Mouse (Mus musculus): ENCODE measurements around the gene Upk3bl.
"Not testable (repeated sequence)": the region's sequence is repeated elsewhere in the genome, so short reads cannot be mapped to it uniquely, and the experiment has no call there.

Upk3bl gene

DNA sequence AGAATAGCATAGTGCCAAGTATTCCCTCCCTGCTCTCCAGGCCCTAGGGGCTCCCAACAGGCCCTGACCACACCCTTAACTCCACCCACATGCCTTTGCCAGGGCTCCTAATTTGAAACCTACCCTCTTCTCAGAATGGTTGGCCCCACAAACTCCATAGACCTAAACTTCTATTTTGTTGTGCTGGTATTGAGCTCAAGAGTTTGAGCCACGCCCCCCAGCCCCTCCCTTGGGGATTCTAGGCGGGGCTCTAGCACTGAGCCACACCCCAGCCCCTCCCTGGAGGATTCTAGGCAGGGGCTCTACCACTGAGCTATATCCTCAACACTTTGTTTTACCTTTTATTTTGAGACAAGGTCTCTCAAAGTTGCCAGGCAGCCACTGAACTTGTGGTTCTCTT is 13.0 kb upstream of the Upk3bl start:
- in situ Hi-C loops (cut with MboI; ENCODE audit: low pct_unique_long_range_greater_than_20kb in 1 of 2, low sequenced_read_pairs in 2 of 2, unreplicated experiment in 1 of 2): no loop called here

DNA sequence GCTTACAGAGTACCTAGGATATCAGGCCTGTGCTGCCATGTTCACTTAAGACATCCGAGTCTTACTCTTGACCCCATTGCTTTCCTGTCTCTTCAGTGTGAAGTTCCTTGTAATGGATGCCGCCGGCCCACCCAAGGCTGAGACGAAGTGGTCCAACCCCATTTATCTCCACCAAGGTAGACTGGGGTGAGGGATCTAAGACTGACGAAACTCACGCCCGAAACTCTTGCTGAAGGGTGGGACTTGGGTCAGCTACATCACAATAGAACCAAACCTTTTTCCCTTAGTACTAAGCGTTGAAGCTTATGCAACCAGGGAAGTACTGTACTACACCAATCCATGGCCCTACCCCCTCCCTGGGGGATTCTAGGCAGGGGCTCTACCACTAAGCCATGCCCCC is 12.6 kb upstream of the Upk3bl start:
- in situ Hi-C loops (cut with MboI; ENCODE audit: low pct_unique_long_range_greater_than_20kb in 1 of 2, low sequenced_read_pairs in 2 of 2, unreplicated experiment in 1 of 2): no loop called here

DNA sequence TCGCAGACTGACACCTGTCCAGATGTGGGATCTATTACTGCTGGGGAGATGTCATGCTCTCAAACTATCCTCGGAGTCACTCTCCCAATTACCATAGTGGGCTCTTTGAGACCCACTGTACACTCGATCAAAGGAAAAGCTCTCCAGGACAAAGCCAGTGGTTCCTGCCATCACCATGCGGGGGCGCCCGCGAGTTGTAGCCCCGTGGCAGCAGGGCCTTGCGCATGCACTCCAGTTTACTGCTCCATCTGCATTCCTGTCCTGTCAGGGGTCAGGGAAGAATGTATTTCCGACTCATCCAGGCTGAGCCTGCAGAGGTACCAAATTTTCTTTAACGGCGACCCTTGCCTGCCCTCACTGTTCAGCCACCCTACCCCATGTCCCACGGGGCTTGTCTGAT is 9.4 kb upstream of the Upk3bl start:
- in situ Hi-C loops (cut with MboI; ENCODE audit: low pct_unique_long_range_greater_than_20kb in 1 of 2, low sequenced_read_pairs in 2 of 2, unreplicated experiment in 1 of 2): no loop called here

DNA sequence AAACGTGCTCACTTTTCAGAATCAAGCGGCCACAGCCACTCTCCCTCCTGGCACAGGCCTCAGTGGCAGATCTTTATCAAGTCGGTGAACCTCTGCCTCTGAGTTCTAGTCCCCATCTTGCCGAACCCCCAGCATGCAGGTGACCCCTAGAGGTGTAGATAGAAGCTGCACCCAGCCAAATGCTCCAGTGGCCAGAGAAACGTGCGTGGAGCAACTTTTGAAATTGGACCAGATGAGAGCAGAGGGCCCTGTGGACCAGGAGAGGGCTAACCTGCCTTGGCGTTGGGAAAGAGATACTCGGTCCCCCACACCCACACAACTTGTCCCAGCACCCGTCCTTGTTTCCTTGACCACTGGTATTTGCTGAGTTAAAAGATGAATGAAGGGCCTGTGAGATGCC is 8.9 kb upstream of the Upk3bl start:
- in situ Hi-C loops (cut with MboI; ENCODE audit: low pct_unique_long_range_greater_than_20kb in 1 of 2, low sequenced_read_pairs in 2 of 2, unreplicated experiment in 1 of 2): no loop called here

DNA sequence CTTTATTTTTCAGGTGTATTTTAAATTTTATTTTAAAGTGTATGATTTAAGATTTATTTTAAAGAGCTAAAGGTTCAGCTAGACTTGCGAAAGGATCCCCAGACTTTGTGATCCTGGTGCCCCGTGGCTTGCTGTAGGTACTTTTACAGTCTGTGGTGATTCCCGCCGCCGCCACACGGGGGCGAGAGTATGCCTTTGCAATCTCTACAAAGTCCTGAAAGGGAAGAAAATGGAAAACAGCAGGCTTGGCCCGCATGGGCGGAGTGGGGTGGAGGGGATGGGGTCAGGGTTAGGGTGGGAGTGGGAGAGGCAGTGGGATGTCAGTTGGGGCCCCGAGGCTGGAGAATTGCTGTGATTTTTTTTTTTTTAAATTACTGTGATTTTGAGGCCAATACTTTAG is 8.3 kb upstream of the Upk3bl start:
- in situ Hi-C loops (cut with MboI; ENCODE audit: low pct_unique_long_range_greater_than_20kb in 1 of 2, low sequenced_read_pairs in 2 of 2, unreplicated experiment in 1 of 2): no loop called here

DNA sequence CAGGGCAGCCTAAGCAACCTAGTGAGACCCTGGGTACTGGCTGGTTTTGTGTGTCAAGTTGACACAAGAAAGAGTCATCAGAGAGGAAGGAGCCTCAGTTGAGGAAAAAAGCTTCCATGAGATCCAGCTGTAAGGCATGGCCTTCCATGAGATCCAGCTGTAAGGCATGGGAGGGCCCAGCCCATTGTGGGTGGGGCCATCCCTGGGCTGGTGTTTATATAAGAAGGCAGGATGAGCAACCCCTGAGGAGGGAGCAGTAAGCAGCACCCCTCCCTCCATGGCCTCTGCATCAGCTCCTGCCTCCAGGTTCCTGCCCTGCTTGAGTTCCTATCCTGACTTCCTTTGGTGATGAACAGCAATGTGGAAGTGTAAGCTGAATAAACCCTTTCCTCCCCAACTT is 5.8 kb upstream of the Upk3bl start:
- in situ Hi-C loops (cut with MboI; ENCODE audit: low pct_unique_long_range_greater_than_20kb in 1 of 2, low sequenced_read_pairs in 2 of 2, unreplicated experiment in 1 of 2): not testable (repeated sequence)

DNA sequence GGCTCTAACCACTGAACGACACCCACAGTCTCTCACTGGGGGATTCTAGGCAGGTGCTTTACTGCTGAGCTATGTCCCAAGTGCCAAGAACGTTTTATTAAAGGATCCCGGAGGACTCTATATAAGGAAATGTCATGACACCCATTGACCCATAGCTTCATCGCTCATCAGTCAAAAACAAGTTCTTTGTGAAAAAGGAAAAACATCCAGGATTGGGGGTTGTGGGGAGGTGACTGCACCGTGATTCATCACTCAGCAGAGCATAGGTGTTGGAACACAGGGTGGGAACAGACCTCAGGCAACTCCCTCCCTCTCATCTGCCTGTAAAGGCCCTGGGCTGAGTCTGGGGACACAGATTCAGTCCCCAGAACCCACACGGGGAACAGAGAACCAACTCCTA is 4.4 kb upstream of the Upk3bl start:
- in situ Hi-C loops (cut with MboI; ENCODE audit: low pct_unique_long_range_greater_than_20kb in 1 of 2, low sequenced_read_pairs in 2 of 2, unreplicated experiment in 1 of 2): no loop called here

DNA sequence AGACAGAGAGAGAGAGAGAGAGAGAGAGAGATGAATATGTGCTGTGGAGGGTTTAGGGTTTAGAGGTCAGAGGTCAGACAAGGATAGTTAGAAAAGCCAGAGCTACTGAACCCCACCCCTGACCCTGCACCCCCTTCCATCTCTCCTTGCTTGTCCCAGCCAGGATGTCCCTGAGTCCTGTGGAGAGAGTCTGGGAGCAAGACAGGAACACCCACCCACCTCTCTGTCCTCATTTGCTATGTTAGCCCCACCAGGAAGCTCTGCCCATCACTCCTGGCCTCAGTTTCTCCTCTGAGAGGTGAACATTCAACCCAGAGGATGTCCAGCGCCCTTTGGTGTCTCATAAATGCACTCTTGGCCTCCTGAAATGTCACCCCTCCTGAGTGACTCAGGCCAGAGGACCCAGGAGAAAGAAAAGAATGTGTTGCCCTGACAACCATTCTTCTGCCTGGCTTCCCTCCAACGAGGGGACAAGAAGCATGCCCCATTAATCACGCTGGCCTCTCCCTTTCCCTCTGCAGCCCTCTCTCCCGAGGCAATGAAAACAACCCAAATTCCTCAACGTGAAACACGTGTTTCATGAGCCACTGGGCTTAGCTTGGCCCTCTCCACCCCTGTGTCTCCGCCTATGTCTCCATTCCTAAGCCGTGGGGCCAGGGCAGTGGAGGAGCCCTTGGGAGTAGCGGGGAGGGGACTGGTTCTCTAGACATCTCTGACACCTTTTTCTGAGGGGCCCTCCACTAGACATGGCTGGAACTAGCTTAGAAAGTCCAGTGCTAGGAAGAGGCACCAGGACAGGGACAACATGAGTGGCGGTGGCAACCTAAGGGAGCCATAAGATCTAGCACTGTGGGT is 2.8 kb upstream of the Upk3bl start:
- in situ Hi-C loops (cut with MboI; ENCODE audit: low pct_unique_long_range_greater_than_20kb in 1 of 2, low sequenced_read_pairs in 2 of 2, unreplicated experiment in 1 of 2): no loop called here

DNA sequence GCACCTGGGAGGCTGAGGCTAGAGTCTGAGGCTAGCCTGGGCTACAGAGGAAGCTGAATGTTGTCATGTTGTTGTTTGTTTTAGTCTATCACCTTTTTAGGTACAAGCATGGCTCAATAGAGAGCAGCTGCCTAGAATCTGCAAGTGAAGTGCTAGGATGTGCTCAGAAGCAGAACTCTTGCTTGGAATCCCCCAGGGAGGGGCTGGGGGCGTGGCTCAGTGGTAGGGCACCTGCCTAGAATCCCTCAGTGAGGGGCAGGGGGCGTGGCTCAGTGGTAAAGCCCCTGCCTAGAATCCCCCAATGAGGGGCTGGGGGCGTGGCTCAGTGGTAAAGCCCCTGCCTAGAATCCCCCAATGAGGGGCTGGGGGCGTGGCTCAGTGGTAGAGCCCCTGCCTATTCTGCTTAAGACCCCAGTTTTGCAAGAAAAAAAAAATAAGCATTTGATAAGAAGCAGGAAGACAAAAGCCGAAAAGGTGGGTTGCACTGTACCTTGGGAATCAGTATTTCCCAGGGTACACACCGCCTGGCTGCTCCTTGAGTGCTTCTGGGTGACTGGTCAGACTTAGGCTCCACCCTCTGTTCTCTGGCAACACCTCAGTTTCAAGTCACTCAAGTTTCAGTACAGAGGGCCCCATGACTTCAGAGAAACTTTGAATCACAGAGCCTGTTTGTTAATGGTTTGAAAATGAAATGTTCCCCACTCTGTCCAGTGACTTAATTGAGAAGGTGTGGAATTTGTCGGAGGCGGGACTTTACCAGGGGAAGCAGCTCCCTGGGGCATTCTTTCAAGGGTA is 1.2 kb upstream of the Upk3bl start:
- in situ Hi-C loops (cut with MboI; ENCODE audit: low pct_unique_long_range_greater_than_20kb in 1 of 2, low sequenced_read_pairs in 2 of 2, unreplicated experiment in 1 of 2): no loop called here

DNA sequence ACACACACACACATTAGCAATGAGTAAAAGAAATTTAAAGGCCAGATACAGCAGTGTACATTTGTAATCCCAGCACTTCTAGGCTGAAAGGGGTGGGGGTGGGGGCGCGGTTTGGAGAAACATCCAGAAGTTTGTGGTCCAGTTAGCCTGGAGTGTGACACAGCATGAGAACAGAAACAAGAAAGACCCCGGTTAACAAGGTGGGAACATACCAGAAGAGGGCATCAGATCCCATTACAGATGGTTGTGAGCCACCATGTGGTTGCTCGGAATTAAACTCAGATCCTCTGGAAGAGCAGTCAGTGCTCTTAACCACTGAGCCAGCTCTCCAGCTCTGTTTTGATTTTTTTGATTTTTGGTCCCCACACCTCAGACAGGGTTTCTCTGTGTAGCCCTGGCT is 1.8 kb downstream of the Upk3bl start:
- in situ Hi-C loops (cut with MboI; ENCODE audit: low pct_unique_long_range_greater_than_20kb in 1 of 2, low sequenced_read_pairs in 2 of 2, unreplicated experiment in 1 of 2): loop anchor here in 1 of 2 experiments (5.0 kb wide), 1 partner anchor 84 kb away; the partner anchor contains the start of gene Ssc4d

DNA sequence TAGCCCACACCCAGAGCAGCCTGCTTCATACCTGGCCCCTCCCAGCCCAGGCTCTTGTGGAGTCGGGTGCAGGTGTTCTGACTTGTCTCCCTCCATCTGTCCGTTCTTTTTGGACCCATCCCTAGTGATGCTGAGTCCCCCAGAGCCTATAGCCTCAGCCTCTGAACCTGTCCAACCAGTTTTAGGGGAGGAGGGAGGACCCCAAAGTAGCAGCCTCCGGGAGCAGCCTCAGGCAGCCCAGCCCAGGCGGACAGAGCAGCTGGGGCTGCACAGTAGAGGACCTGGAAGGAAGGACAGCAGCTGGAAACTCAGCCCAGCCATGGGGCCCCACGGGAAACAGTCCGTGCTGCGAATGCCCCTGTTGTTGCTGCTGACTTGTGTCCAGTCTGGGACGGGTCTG is 2.8 kb downstream of the Upk3bl start:
- in situ Hi-C loops (cut with MboI; ENCODE audit: low pct_unique_long_range_greater_than_20kb in 1 of 2, low sequenced_read_pairs in 2 of 2, unreplicated experiment in 1 of 2): loop anchor here in 1 of 2 experiments (5.0 kb wide), 1 partner anchor 85 kb away; the partner anchor contains the start of gene Ssc4d

DNA sequence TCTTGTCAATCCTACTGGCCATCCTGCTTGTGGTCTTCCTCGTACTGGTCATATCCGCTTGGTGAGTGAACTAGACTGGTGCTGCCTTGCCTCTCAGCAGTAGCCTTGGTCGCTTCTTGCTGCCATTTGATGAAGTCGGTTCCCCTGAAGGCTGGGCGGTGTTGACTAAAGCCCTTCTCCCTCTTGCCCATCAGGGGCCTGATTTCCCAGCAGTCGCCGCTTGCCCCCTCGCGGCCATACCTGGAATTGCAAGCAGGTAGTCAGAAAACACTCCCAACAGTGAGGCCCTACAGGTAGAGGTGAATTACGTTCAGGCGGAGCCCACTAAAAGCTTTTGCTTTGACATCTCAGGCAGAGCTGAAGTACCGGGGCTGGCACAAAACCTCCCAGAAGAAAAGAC is 7.3 kb downstream of the Upk3bl start:
- in situ Hi-C loops (cut with MboI; ENCODE audit: low pct_unique_long_range_greater_than_20kb in 1 of 2, low sequenced_read_pairs in 2 of 2, unreplicated experiment in 1 of 2): no loop called here

DNA sequence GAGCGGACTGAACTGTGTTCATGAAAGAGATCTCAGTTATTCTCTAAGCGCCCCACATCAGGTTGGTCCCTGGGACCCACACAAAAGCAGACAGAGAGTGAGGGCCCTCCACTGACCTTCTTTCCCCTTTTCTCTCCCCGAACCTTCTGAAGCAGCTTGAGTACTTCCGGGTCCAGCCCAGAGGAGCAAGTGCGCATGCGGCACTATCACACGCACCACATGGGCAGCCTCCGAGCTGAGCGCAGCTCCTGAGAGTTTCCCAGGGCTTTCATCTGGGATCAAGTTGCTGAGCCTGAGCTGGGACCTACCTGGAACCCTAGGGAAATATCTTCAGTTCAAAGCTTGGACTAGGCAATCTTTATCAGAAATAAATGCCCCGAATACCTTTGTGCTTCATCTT is 9.6 kb downstream of the Upk3bl start:
- in situ Hi-C loops (cut with MboI; ENCODE audit: low pct_unique_long_range_greater_than_20kb in 1 of 2, low sequenced_read_pairs in 2 of 2, unreplicated experiment in 1 of 2): no loop called here

DNA sequence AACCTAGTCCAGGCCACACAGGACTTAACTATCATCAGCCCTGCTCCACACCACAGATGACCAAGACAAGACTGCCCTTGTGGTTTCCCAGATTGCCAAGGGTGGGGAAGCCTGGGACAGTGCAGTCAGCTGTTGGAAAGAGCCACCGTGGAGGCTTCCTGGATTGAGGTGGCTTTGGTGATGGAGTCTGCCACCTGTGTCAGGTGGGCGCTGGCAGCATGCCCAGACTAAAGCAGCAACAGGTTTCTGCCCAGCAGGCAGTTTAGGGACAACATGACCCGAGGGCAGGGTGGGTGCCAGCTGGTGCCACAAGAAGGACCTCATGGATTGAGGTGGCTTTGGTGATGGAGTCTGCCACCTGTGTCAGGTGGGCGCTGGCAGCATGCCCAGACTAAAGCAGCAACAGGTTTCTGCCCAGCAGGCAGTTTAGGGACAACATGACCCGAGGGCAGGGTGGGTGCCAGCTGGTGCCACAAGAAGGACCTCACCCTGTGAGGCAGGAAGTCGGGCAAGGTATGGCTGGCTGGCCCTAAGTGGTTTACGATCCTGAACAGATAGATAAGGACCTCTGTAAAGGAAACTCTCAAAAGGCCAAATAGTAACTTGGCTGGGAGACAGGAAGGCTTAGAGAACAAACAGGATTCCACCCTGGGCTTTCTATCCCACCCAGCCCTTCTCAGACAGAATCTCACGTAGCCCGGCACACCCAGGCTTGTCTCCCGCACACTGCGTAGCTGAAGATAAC is 12.3 kb downstream of the Upk3bl start:
- in situ Hi-C loops (cut with MboI; ENCODE audit: low pct_unique_long_range_greater_than_20kb in 1 of 2, low sequenced_read_pairs in 2 of 2, unreplicated experiment in 1 of 2): not testable (repeated sequence)

DNA sequence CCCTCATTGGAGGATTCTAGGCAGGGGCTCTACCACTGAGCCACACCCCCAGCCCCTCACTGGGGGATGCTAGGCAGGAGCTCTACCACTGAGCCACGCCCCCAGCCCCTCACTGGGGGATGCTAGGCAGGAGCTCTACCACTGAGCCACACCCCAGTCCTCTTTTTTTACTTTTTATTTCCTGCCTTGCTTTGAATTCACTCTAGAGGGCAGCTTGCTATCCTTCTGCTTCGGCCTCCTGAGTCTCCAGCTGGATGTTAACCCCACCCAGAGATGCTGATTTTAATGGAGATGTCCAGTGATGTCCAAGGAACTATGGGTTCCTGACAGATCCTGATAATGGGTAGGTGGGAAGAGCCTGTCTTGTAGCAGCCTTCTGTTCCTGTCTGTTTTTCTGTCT is 15.1 kb downstream of the Upk3bl start:
- in situ Hi-C loops (cut with MboI; ENCODE audit: low pct_unique_long_range_greater_than_20kb in 1 of 2, low sequenced_read_pairs in 2 of 2, unreplicated experiment in 1 of 2): no loop called here

DNA sequence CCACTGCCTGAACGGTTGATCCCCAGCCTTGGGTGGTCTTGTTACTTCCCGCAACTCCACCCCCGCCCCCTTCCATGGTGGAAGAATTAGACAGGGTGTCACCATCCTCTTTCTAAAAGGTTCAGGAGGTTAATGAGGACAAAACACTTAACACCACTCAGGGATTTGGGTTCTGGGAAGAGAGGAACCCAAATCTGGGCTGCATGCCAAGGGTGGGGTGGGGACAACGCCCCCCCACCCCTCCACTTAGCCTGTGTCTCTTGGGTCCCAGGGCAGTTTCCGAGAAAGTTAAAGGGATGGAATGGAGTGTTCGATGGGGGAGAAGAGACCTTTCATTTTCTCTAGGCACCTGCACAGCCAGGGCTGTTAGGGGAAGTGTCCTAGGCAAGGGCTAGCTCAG is 18.8 kb downstream of the Upk3bl start:
- in situ Hi-C loops (cut with MboI; ENCODE audit: low pct_unique_long_range_greater_than_20kb in 1 of 2, low sequenced_read_pairs in 2 of 2, unreplicated experiment in 1 of 2): no loop called here

DNA sequence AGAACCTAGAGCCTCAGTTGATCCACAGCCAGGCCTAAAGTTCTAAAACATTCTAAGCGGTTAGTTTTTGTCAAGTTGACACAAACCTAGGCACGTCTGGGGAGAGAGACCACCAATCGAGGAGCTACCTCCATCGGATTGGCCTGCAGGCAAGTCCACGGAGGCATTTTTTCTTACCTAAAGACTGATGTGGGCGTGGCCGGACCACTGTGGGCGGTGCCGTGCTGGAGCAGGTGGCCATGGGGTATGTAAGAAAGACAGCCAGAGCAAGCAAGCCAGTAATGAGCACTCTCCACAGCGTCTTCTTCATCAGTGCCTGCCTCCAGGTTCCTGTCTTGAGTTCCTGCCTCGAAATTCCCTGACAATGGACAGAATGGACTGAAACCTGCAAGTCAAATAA is 19.2 kb downstream of the Upk3bl start:
- in situ Hi-C loops (cut with MboI; ENCODE audit: low pct_unique_long_range_greater_than_20kb in 1 of 2, low sequenced_read_pairs in 2 of 2, unreplicated experiment in 1 of 2): no loop called here

DNA sequence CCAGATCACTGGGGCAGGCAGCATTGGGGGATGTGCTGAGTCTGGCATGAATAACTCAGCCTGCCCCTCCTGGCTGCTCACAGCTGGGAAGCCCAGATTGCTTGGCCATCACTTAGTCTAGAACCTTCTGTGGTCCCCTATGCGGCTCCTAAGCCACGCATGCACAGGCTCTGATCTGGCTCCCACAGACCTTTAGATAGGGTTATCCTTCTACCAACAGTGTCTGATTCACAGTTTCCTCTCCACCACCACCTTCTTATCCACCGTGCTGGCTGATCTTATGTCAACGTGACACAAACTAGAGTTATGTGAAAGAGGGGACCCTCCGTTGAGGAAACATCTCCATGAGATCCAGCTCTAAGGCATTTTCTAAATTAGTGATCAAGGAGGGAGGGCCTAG is 20.8 kb downstream of the Upk3bl start:
- in situ Hi-C loops (cut with MboI; ENCODE audit: low pct_unique_long_range_greater_than_20kb in 1 of 2, low sequenced_read_pairs in 2 of 2, unreplicated experiment in 1 of 2): no loop called here

DNA sequence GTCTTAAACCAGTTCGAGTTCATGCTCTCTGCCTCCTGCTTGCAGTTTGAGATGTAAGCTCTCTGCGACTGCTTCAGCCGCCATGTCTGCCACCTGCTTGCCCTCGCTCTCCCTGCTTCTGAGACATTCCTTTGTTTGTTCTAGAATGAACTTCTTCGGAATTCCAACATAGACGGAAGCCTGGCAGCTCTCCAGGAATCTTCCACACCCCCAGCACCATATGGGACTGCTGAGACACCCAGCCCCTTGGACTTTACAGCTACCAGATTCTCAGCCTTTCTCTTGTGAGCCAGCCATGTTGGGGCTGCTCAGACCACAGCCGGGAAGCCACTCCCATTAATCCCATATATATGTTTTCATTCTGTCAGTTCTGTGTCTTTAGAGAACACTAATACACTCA is 22.0 kb downstream of the Upk3bl start:
- in situ Hi-C loops (cut with MboI; ENCODE audit: low pct_unique_long_range_greater_than_20kb in 1 of 2, low sequenced_read_pairs in 2 of 2, unreplicated experiment in 1 of 2): no loop called here

All from mouse embryonic stem cell (cell line).